Mouse (Mus musculus) adrenal gland, adult 8-10 months (tissue): ENCODE results near the gene Sipa1l1. TPM values are rescaled to one million over a fixed set of nuclear protein-coding genes. Genes with fewer than 3 reads are reported as not detected.
"Not testable (repeated sequence)": the region's sequence is repeated elsewhere in the genome, so short reads cannot be mapped to it uniquely, and the experiment has no call there.

ENCODE experiments used
- DNase-seq: peaks from one replicate; pipeline ENCODE4 v3.0.0; 2022
- total RNA-seq, 4 experiments: library from RNA; stranded (reverse); gene quantifications; 2 replicates each; pipeline ENCODE4 v1.2.4; 2022

The Sipa1l1 gene
- total RNA-seq, 4 experiments from 2014 or later = 26.6 to 37.3 (median 33.6) TPM

DNA sequence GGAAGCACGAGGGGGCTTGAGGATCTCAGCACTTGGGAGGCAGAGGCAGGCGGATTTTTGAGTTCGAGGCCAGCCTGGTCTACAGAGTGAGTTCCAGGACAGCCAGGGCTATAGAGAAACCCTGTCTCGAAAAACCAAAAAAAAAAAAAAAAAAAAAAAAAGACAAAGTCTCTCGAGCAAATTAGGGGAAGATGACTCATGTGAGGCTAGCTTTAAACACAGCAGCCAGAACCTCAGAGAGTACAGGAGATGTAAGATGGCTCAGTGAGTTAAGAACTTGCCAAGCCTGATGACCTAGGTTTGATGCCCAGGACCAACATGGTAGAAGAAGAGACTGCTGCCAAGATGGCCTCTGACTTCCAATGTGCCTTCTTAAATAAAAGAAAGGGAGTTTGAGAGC lies 311.3 kb downstream of the Sipa1l1 start:
- not testable (repeated sequence) for DNase-seq

DNA sequence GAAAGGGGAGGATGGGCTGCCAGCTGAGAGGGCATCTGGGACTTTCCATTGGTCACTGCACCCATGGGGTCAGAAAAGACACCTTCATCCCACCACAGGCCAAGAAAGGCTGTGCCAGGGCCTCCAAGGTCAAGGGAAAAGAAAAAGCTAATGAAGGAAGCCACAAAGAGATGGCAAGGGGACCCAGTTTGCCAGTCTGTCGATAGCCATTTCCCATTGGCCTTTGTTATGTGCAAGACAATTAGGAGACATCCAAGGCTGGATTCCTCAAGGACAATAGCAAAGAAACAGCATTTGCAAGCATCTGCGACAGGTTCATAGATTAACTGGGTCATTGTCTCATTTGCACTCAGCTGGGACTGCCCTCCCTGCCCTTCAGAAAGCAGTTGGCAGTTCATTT lies 316.3 kb downstream of the Sipa1l1 start:
- DNase-seq = no peak

DNA sequence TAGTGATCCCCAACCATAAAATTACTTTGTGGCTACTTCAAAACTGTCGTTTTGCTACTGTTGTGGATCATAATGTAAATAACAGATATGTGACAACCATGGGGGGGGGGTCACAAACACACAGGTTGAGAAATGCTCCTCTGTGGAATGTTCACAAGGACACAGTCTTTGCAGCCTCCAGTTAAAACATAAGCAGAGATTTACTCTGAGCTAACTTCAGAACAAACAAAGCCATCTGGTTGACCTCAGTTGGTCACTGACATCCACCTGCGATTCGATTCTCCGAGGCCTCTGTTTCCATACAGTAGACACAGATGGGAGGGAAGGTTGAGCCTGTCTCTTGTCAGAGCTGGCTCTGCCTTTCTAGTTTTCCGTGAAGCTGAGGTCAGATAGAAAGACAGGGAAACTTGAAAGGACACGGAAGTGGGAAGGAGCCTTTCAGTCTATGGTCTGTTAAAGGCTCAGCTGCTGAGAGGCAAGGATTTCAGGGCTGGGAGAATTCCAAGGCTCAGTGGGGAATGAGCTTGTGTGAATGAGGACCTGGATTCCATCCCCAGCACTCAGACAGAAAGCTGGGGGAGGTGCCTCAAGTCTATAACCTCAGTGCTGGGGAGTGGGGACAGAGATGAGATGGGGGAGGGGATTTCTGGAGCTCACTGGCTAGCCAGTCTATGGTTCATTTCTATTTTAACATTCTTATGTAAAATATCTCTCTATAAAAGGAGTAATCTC lies 317.9 kb downstream of the Sipa1l1 start:
- no peak for DNase-seq

DNA sequence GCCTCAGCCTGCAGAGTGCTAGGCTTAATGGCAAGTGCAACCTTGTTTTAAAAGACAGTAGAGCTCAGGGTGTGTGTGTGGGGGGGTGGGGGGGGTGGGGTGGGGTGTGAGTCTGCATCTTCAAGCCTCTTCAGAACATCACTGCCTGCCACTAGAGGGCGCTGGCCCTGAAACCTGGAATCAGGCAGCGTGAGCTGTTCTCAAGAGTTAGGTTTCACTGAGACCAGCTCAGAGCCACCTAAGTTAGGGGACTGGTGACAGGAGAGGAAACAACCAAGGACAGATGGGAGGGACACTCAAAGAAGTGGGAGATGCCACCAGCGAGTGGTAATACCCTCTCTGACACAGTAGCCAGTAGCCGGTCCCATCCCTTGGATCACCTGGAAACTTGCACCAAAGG lies 320.0 kb downstream of the Sipa1l1 start:
- DNase-seq = no peak

DNA sequence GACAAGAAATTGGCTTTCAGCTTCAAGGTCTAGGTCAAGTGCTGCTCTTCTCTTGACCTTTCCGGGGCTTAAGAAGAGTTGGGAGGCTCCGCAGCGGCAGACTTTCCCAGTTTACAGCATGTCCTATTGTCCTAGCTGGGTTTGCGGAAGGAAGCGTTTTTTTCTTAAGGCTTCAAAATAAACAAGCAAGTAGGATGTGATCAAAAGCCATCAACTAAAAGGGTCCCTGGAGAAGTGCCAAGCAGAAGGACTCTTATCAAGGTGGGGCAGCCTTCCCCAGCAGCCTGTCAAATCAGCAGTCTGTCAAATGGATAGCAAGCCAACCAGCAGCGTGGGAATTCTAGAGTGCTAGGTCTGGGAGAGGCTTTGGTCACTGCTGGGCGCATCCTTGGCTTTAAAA lies 320.5 kb downstream of the Sipa1l1 start:
- no peak for DNase-seq

DNA sequence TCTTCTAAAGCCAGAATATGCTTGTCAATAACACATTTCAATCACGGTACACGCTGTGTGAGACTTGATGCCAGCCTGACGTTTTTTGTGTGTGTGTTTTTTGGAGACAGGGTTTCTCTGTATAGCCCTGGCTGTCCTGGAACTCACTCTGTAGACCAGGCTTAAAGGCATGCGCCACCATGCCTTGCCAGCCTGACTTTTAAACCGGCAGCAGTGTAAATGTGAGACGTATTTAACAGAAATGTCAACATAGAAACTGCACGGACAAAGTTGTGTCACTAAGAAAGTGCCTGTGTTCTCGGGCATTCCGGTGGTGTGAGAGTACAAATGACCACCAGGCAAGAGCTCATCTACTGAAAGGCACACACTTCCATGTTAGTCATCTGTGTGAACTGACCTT lies 323.3 kb downstream of the Sipa1l1 start:
- DNase-seq = no peak

DNA sequence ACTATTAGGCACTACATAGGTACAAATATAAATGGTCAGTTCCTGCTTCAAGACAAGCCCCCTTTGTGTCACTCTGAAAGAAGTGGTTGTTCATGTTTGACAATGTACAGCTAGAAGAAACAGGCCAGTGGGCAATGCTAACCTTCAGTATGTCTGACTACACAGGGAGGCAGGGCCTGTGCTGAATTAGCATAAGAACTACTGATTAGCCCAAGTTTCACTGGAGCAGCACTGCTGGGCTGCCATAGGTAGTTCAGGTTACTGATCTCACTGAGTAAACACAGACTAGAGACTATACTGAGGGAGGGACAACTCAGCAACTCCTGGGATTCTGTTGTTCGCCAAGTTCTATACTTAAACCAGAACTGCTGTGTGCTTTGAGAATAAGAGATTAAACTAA lies 324.1 kb downstream of the Sipa1l1 start:
- not testable (repeated sequence) for DNase-seq

DNA sequence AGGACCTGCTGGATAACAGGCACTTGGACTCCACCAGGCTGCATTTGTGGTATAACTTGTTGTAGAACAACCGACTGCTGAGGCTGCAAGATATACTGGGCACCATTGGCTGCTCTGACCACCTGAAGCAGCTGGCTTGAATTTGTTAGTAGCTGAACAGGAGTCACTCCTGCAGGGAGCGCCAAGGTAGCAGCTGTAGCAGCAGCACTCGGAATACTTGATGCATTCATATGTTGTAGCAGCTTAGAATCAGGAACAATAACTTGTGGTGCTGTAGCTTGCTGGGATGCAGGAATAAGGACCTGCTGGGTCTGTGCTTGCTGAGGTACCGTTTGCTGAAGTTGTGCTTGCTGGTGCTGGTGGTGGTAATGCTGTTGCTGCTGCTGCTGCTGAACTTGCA lies 326.8 kb downstream of the Sipa1l1 start:
- no peak for DNase-seq

DNA sequence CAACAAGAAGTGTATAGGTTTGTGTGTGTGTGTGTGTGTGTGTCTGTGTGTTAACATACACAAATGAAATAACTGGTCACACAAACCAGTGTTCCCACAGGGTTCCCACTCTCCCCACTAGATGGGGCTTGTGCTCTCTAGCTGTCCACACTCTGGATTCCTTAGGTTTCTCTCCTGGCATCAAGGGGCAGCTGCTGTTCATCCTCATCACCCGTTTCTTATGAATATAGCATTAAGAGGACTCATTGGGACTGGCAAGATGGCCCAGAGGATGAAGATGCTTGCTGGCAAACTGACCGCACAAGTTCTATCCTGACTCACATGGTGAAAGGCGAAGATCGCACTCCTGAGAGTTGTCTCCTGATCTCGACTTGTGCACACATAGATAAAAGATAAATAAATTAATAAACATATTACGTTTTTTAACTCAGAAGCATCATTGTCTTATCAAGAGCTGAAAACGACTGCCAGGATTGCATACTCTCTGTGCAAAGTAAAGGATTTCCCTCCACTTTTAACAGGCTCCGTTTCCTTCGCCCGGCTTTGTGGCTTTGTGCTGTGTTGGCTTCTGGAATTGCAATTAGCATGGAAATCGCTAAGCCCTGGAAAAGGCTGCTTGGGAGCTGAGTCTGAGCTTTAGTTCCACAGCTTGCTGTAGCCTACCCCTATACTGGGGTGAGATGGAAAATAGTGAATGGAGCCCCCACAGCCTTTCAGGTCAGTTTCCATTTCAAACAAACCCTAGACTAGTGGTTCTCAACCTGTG lies 328.9 kb downstream of the Sipa1l1 start:
- DNase-seq = no peak

DNA sequence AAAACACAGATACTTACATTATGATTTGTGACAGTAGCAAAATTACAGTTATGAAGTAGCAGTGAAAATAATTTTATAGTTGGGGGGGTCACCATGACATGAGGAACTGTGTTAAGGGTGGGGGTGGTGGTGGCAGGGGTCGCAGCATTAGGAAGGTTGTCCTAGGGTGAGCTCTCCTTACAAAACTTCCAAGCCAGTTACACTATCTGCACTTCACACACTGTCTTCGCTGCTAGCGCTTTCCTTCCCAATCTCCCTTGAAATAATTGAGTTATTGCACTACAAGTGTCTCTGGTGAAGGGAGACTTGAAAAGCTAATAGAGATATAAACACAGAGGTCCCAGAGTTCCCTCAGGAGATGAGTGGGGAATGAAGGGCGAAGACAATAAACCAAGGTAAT lies 329.6 kb downstream of the Sipa1l1 start:
- no peak for DNase-seq

DNA sequence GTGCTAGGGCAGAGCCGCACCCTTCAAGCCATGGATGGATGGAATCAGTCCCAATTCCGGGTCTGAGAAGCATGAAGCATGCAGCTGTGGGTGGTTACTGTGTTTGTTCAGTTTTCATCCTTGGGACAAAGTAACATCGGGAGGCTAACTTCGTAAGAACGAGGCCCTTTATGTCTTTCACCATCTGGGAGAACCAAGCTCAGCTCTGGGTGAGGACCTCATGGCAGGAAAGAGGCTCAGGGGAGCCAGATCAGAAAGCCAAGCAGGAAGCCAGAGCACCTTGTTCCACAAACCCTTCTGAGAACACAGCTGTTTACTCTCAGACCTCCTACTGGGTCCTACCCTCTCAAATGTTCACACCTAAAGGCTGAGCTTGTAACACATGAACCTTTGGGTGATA lies 330.6 kb downstream of the Sipa1l1 start:
- DNase-seq = no peak
